Mouse (Mus musculus): ENCODE measurements around the gene Tnnc1. TPM values are rescaled to one million over a fixed set of nuclear protein-coding genes. Genes with fewer than 3 reads are reported as not detected.

The Tnnc1 gene
- 3,123 and 3,177 TPM in 2 replicates for polyA plus RNA-seq (2014; fragmentation: Nextera tagmentation; extraction: Ambion mirVana)

DNA sequence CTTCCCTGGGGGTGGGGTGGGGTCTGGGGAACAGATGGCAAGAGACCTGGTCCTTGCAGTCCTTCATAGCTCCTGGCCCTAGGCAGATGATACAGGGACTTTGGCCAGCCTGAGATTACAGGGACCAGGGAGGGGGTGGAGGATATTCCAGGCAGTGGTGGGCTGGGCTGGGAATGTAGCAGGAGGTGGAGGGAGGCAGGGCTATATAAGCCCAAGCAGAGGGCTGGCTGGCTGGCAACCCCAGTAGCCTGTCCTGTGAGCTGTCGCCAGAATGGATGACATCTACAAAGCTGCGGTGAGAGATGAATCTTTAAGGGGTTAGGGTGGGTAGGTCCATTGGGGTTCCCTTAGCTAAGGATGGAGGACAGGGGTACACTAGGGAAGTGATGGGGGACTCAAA, at the start of gene Tnnc1:
Tnnc1 (plus strand) TSS at position 229 of the 400 bp plus-strand sequence.
- 33% methylated on average over 2 of the region's 2 CpGs for WGBS (ENCODE audit: insufficient replicate concordance)
- Histone ChIP-seq H3K27ac (ENCODE audit: low read depth, low read length) (peak within 1 kb of the TSS; percentile 99), H3K4me1 (ENCODE audit: control insufficient read depth, insufficient read depth, low read length) (peaks cover 48% of the 10 kb centered on the region)

DNA sequence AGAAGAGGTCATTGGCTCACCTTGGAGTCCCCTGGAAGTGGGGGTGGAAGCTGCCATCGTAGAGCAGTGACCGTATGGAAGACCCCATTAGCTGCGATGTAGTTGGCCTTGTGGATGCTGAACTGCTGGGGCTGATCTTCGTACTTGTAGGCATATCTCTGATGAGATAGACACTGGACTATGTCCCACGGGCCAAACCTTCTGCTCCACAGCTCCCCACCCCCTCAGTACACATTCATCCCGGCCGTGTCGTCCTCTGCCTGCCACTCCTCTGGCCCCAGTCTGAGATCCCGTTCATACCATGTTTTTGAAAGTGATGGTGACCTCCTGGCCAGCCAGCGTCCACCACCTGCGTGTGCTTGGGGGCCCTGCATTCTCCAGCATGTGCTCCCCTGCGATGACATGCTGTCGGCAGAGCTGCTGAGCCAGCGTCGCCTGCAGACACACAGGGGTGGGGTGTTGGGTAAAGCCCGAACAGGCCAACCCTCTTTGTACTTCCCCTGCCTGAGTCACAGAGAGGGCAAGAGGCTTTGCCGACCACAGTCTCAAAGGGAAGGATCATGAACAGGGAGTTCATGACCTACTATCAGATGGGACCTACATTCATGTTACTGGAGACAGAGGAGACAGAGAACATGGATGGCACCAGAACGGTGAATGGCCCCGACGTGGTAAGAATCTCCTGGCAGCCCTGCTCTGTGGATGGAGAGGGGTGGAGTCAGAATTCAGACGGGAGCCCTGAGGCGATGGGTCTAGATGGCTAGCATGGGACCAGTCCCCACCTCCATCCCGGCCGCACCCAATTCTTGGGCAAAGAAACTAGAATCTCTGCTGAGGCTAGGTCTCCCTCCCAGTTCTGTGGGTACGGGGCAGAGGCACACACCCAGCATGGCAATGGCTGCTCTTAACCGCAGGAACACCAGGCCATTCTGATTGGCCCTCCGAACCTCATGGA, 47.6 kb upstream of the Tnnc1 start:
- H3K36me3 ChIP-seq (ENCODE audit: control insufficient read depth, insufficient read depth, low read length): no peaks in the 10 kb centered on the region
- WGBS (ENCODE audit: insufficient replicate concordance): 63% methylated on average over 27 of the region's 27 CpGs
- no peak overlapping the region for H3K27ac ChIP-seq (ENCODE audit: low read depth, low read length)
- peaks cover 10% of the 10 kb centered on the region; the same call in 1 of the 2 replicates for H3K4me1 ChIP-seq (ENCODE audit: control insufficient read depth, insufficient read depth, low read length)
- no peak overlapping the region for H3K4me3 ChIP-seq (ENCODE audit: low read depth, low read length)
- no peaks in the 10 kb centered on the region for H3K27me3 ChIP-seq (ENCODE audit: control insufficient read depth, insufficient read depth, low read length)
- H3K4me2 ChIP-seq: no peak overlapping the region; the same call in 1 of the 2 replicates
- no peak overlapping the region for H3K9ac ChIP-seq (ENCODE audit: low read depth, low read length)
- ATAC-seq (replicated peaks; ENCODE audit: insufficient number of reproducible peaks, low FRiP score, low TSS enrichment): no peak
- H3K9me3 ChIP-seq (replicated peaks; ENCODE audit: control insufficient read depth, low read length): no peaks in the 10 kb centered on the region

More for the DNA sequence above, at the start of gene Tnnc1:
- H3K36me3 ChIP-seq (ENCODE audit: control insufficient read depth, insufficient read depth, low read length): peaks cover 14% of the 10 kb centered on the region
- H3K4me3 ChIP-seq (ENCODE audit: low read depth, low read length): peak within 1 kb of the TSS; percentile 87
- no peaks in the 10 kb centered on the region for H3K9me3 ChIP-seq (replicated peaks; ENCODE audit: control insufficient read depth, low read length)
- peak; percentile 47; the same call in 1 of the 2 replicates for ATAC-seq (replicated peaks; ENCODE audit: insufficient number of reproducible peaks, low FRiP score, low TSS enrichment)
- H3K27me3 ChIP-seq (ENCODE audit: control insufficient read depth, insufficient read depth, low read length): no peaks in the 10 kb centered on the region
- peak within 1 kb of the TSS; percentile 95 for H3K4me2 ChIP-seq
- H3K9ac ChIP-seq (ENCODE audit: low read depth, low read length): peak within 1 kb of the TSS; percentile 92

- no peak overlapping the region for H3K9ac ChIP-seq (ENCODE audit: low read depth, low read length)
- H3K9me3 ChIP-seq (replicated peaks; ENCODE audit: control insufficient read depth, low read length): no peaks in the 10 kb centered on the region
- ATAC-seq (replicated peaks; ENCODE audit: insufficient number of reproducible peaks, low FRiP score, low TSS enrichment): no peak
- peaks cover 15% of the 10 kb centered on the region for H3K4me1 ChIP-seq (ENCODE audit: control insufficient read depth, insufficient read depth, low read length)
- WGBS (ENCODE audit: insufficient replicate concordance): 87% methylated on average over 7 of the region's 7 CpGs
- no peak overlapping the region for H3K4me2 ChIP-seq
- H3K27ac ChIP-seq (ENCODE audit: low read depth, low read length): no peak overlapping the region
- no peaks in the 10 kb centered on the region for H3K36me3 ChIP-seq (ENCODE audit: control insufficient read depth, insufficient read depth, low read length)
- no peaks in the 10 kb centered on the region for H3K27me3 ChIP-seq (ENCODE audit: control insufficient read depth, insufficient read depth, low read length)
- no peak overlapping the region for H3K4me3 ChIP-seq (ENCODE audit: low read depth, low read length)
Observed at GRCm38 (mm10) chr14:31161191-31161590, 46.9 kb upstream of the Tnnc1 start.

- Histone ChIP-seq H3K4me3 (ENCODE audit: low read depth, low read length) (no peak overlapping the region), H3K36me3 (ENCODE audit: control insufficient read depth, insufficient read depth, low read length) (no peaks in the 10 kb centered on the region), H3K4me2 (no peak overlapping the region), H3K27me3 (ENCODE audit: control insufficient read depth, insufficient read depth, low read length) (no peaks in the 10 kb centered on the region), H3K27ac (ENCODE audit: low read depth, low read length) (no peak overlapping the region), H3K9me3 (replicated peaks; ENCODE audit: control insufficient read depth, low read length) (no peaks in the 10 kb centered on the region), H3K9ac (ENCODE audit: low read depth, low read length) (no peak overlapping the region), H3K4me1 (ENCODE audit: control insufficient read depth, insufficient read depth, low read length) (peaks cover 17% of the 10 kb centered on the region)
- WGBS (ENCODE audit: insufficient replicate concordance): 81% methylated on average over 10 of the region's 10 CpGs
- ATAC-seq (replicated peaks; ENCODE audit: insufficient number of reproducible peaks, low FRiP score, low TSS enrichment): no peak
Observed at GRCm38 (mm10) chr14:31161638-31162037, 46.5 kb upstream of the Tnnc1 start.

DNA sequence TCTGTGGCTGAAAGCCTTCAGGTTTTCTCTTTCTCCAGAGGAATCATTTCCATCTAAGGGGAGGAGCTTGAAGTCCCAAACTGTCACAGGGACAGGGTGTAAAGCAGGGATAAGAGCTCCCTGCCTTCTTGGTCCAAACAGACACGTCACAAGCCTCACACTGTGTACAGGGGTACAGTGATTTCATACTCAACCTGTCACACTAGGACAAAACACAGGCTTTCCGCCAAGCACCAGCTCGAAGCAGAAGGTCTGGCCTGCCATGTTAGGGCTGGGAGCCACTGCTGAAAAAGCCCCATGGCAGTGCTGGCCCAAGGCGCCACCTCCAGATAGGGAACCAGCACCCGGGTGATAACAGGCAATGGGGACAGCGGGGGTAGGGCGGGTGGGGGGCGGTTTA, 44.0 kb upstream of the Tnnc1 start:
- Histone ChIP-seq H3K27ac (ENCODE audit: low read depth, low read length) (no peak overlapping the region), H3K9me3 (replicated peaks; ENCODE audit: control insufficient read depth, low read length) (no peaks in the 10 kb centered on the region), H3K27me3 (ENCODE audit: control insufficient read depth, insufficient read depth, low read length) (no peaks in the 10 kb centered on the region), H3K4me2 (no peak overlapping the region), H3K36me3 (ENCODE audit: control insufficient read depth, insufficient read depth, low read length) (no peaks in the 10 kb centered on the region), H3K9ac (ENCODE audit: low read depth, low read length) (no peak overlapping the region), H3K4me1 (ENCODE audit: control insufficient read depth, insufficient read depth, low read length) (peaks cover 20% of the 10 kb centered on the region), H3K4me3 (ENCODE audit: low read depth, low read length) (no peak overlapping the region)
- WGBS (ENCODE audit: insufficient replicate concordance): 35% methylated on average over 8 of the region's 8 CpGs
- no peak for ATAC-seq (replicated peaks; ENCODE audit: insufficient number of reproducible peaks, low FRiP score, low TSS enrichment)

GRCm38 (mm10) chr14:31165010-31165409, 43.1 kb upstream of the Tnnc1 start:
- Histone ChIP-seq H3K4me2 (no peak overlapping the region), H3K9me3 (replicated peaks; ENCODE audit: control insufficient read depth, low read length) (no peaks in the 10 kb centered on the region), H3K4me3 (ENCODE audit: low read depth, low read length) (no peak overlapping the region), H3K27ac (ENCODE audit: low read depth, low read length) (no peak overlapping the region), H3K36me3 (ENCODE audit: control insufficient read depth, insufficient read depth, low read length) (no peaks in the 10 kb centered on the region), H3K27me3 (ENCODE audit: control insufficient read depth, insufficient read depth, low read length) (no peaks in the 10 kb centered on the region), H3K4me1 (ENCODE audit: control insufficient read depth, insufficient read depth, low read length) (peaks cover 20% of the 10 kb centered on the region), H3K9ac (ENCODE audit: low read depth, low read length) (no peak overlapping the region)
- 63% methylated on average over 2 of the region's 2 CpGs for WGBS (ENCODE audit: insufficient replicate concordance)
- no peak for ATAC-seq (replicated peaks; ENCODE audit: insufficient number of reproducible peaks, low FRiP score, low TSS enrichment)

GRCm38 (mm10) chr14:31165458-31165857, 42.7 kb upstream of the Tnnc1 start:
- Histone ChIP-seq H3K36me3 (ENCODE audit: control insufficient read depth, insufficient read depth, low read length) (peaks cover 4% of the 10 kb centered on the region; the same call in 1 of the 2 replicates), H3K4me2 (peak overlapping the region; percentile 58; the same call in 1 of the 2 replicates), H3K27me3 (ENCODE audit: control insufficient read depth, insufficient read depth, low read length) (no peaks in the 10 kb centered on the region), H3K27ac (ENCODE audit: low read depth, low read length) (no peak overlapping the region), H3K9ac (ENCODE audit: low read depth, low read length) (no peak overlapping the region), H3K4me1 (ENCODE audit: control insufficient read depth, insufficient read depth, low read length) (peaks cover 20% of the 10 kb centered on the region), H3K4me3 (ENCODE audit: low read depth, low read length) (no peak overlapping the region), H3K9me3 (replicated peaks; ENCODE audit: control insufficient read depth, low read length) (no peaks in the 10 kb centered on the region)
- 65% methylated on average over 7 of the region's 7 CpGs for WGBS (ENCODE audit: insufficient replicate concordance)
- ATAC-seq (replicated peaks; ENCODE audit: insufficient number of reproducible peaks, low FRiP score, low TSS enrichment): no peak

GRCm38 (mm10) chr14:31165991-31166630, 42.0 kb upstream of the Tnnc1 start:
- H3K4me2 ChIP-seq: peak overlapping the region; percentile 58
- H3K27ac ChIP-seq (ENCODE audit: low read depth, low read length): no peak overlapping the region
- WGBS (ENCODE audit: insufficient replicate concordance): 47% methylated on average over 10 of the region's 10 CpGs
- no peaks in the 10 kb centered on the region for H3K9me3 ChIP-seq (replicated peaks; ENCODE audit: control insufficient read depth, low read length)
- peaks cover 10% of the 10 kb centered on the region for H3K36me3 ChIP-seq (ENCODE audit: control insufficient read depth, insufficient read depth, low read length)
- no peak for ATAC-seq (replicated peaks; ENCODE audit: insufficient number of reproducible peaks, low FRiP score, low TSS enrichment)
- no peak overlapping the region for H3K9ac ChIP-seq (ENCODE audit: low read depth, low read length)
- H3K4me1 ChIP-seq (ENCODE audit: control insufficient read depth, insufficient read depth, low read length): peaks cover 20% of the 10 kb centered on the region
- no peaks in the 10 kb centered on the region for H3K27me3 ChIP-seq (ENCODE audit: control insufficient read depth, insufficient read depth, low read length)
- H3K4me3 ChIP-seq (ENCODE audit: low read depth, low read length): peak overlapping the region; percentile 40; the same call in 1 of the 2 replicates
